Mouse (Mus musculus): ENCODE measurements around the gene Fam228a. TPM values are rescaled to one million over a fixed set of nuclear protein-coding genes. Genes with fewer than 3 reads are reported as not detected.
"Not testable (repeated sequence)": the region's sequence is repeated elsewhere in the genome, so short reads cannot be mapped to it uniquely, and the experiment has no call there.

Fam228a gene
- total RNA-seq (2021): 1 to 10 TPM; 2.2 to 4.1 TPM

- no peak for DNase-seq
Observed at GRCm38 (mm10) chr12:4738031-4738576, at the start of gene Fam228a. TSS of gene Fam228a (minus strand) at chr12:4738430.

GRCm38 (mm10) chr12:4784466-4784865 lies 46.2 kb upstream of the Fam228a start:
- DNase-seq: no peak

GRCm38 (mm10) chr12:4783598-4783997 lies 45.4 kb upstream of the Fam228a start:
- DNase-seq: no peak

GRCm38 (mm10) chr12:4781725-4782404 lies 43.6 kb upstream of the Fam228a start:
- DNase-seq: not testable (repeated sequence)

GRCm38 (mm10) chr12:4781270-4781669 lies 43.0 kb upstream of the Fam228a start:
- no peak for DNase-seq

- DNase-seq: no peak
Observed at GRCm38 (mm10) chr12:4780245-4780644, 42.0 kb upstream of the Fam228a start.

GRCm38 (mm10) chr12:4777734-4778133 lies 39.5 kb upstream of the Fam228a start:
- no peak for DNase-seq

- DNase-seq: no peak
Observed at GRCm38 (mm10) chr12:4775588-4775949, 37.3 kb upstream of the Fam228a start.

GRCm38 (mm10) chr12:4774895-4775587 lies 36.8 kb upstream of the Fam228a start:
- DNase-seq: no peak

GRCm38 (mm10) chr12:4769333-4769723 lies 31.1 kb upstream of the Fam228a start:
- no peak for DNase-seq

GRCm38 (mm10) chr12:4768492-4769332 lies 30.5 kb upstream of the Fam228a start, which contains the start of the genes Pfn4 and Fam228b:
TSS of gene Pfn4 (plus strand) at chr12:4769022.
TSS of gene Fam228b (minus strand) at chr12:4769267.
- peak; percentile 98 for DNase-seq

- no peak for DNase-seq
Observed at GRCm38 (mm10) chr12:4757060-4757459, 18.8 kb upstream of the Fam228a start.

- not testable (repeated sequence) for DNase-seq
Observed at GRCm38 (mm10) chr12:4754451-4754850, 16.2 kb upstream of the Fam228a start.

- peak; percentile 11 to 12 for DNase-seq
Observed at GRCm38 (mm10) chr12:4744486-4744885, 6.3 kb upstream of the Fam228a start.

- no peak for DNase-seq
Observed at GRCm38 (mm10) chr12:4742183-4742582, 4.0 kb upstream of the Fam228a start.

- no peak for DNase-seq
Observed at GRCm38 (mm10) chr12:4740823-4741222, 2.6 kb upstream of the Fam228a start.

- no peak for DNase-seq
Observed at GRCm38 (mm10) chr12:4732332-4732731, 5.9 kb downstream of the Fam228a start.

- no peak for DNase-seq
Observed at GRCm38 (mm10) chr12:4731629-4732028, 6.6 kb downstream of the Fam228a start.

GRCm38 (mm10) chr12:4729165-4729564 lies 9.1 kb downstream of the Fam228a start:
- no peak for DNase-seq

GRCm38 (mm10) chr12:4719762-4720754 lies 18.2 kb downstream of the Fam228a start:
- DNase-seq: no peak

GRCm38 (mm10) chr12:4719066-4719761 lies 19.0 kb downstream of the Fam228a start:
- no peak for DNase-seq
